Mouse (Mus musculus) layer of hippocampus, postnatal 10 days (tissue): ENCODE measurements around the gene Spint5. TPM values are rescaled to one million over a fixed set of nuclear protein-coding genes. Genes with fewer than 3 reads are reported as not detected.
"Not testable (repeated sequence)": the region's sequence is repeated elsewhere in the genome, so short reads cannot be mapped to it uniquely, and the experiment has no call there.

Experiments used
- DNase-seq, 2 experiments: peaks; one replicate each; pipeline ENCODE4 v3.0.0; 2021; ENCODE audit warnings: low spot score in 2 of 2
- long read RNA-seq: library from polyadenylated mRNA; stranded (forward); transcript quantifications from one replicate; pipeline ENCODE4 v2.0.0, GENCODE M21; 2023
- total RNA-seq, 2 experiments: library from RNA; stranded (reverse); gene quantifications; 2 replicates each; pipeline ENCODE4 v1.2.3; 2021

The Spint5 gene
- not detected for total RNA-seq
- long read RNA-seq = 0 reads

- DNase-seq = no peak
Observed at GRCm38 (mm10) chr2:164715005-164715404, at the start of gene Spint5. Gene Spint5 (plus strand): TSS chr2:164715305.

GRCm38 (mm10) chr2:164670261-164670660 is 44.8 kb upstream of the Spint5 start:
- DNase-seq = no peak

- no peak for DNase-seq
Observed at GRCm38 (mm10) chr2:164670938-164671337, 44.2 kb upstream of the Spint5 start.

- DNase-seq = no peak
Observed at GRCm38 (mm10) chr2:164673987-164674386, 41.1 kb upstream of the Spint5 start, which contains the start of gene Wfdc11. Gene Wfdc11 (minus strand): TSS chr2:164674087.

GRCm38 (mm10) chr2:164676103-164676502 is 39.0 kb upstream of the Spint5 start:
- DNase-seq = no peak

- no peak for DNase-seq
Observed at GRCm38 (mm10) chr2:164676916-164677685, 38.0 kb upstream of the Spint5 start.

GRCm38 (mm10) chr2:164678848-164679625 is 36.1 kb upstream of the Spint5 start:
- peak; percentile 66 to 76 for DNase-seq

- DNase-seq = no peak
Observed at GRCm38 (mm10) chr2:164679906-164680305, 35.2 kb upstream of the Spint5 start.

GRCm38 (mm10) chr2:164684807-164685206 is 30.3 kb upstream of the Spint5 start, which contains the start of gene Wfdc13:
Gene Wfdc13 (plus strand): TSS chr2:164685107.
- DNase-seq = no peak

- DNase-seq = no peak
Observed at GRCm38 (mm10) chr2:164698201-164698600, 16.9 kb upstream of the Spint5 start, which contains the start of gene Spint4. Gene Spint4 (plus strand): TSS chr2:164698501.

- no peak for DNase-seq
Observed at GRCm38 (mm10) chr2:164700959-164701358, 14.1 kb upstream of the Spint5 start.

GRCm38 (mm10) chr2:164701761-164702160 is 13.3 kb upstream of the Spint5 start:
- DNase-seq = no peak

GRCm38 (mm10) chr2:164704235-164704634 is 10.9 kb upstream of the Spint5 start:
- no peak for DNase-seq

- DNase-seq = no peak
Observed at GRCm38 (mm10) chr2:164705328-164705727, 9.8 kb upstream of the Spint5 start.

GRCm38 (mm10) chr2:164705991-164706390 is 9.1 kb upstream of the Spint5 start:
- DNase-seq = no peak

GRCm38 (mm10) chr2:164716194-164716786 is 1.2 kb downstream of the Spint5 start:
- DNase-seq = not testable (repeated sequence)

- DNase-seq = no peak
Observed at GRCm38 (mm10) chr2:164723276-164723675, 8.2 kb downstream of the Spint5 start.

- peak; percentile 74 to 75 for DNase-seq
Observed at GRCm38 (mm10) chr2:164725895-164726619, 11.0 kb downstream of the Spint5 start.

GRCm38 (mm10) chr2:164731719-164732118 is 16.6 kb downstream of the Spint5 start:
- DNase-seq = no peak

- DNase-seq = no peak
Observed at GRCm38 (mm10) chr2:164733259-164733658, 18.2 kb downstream of the Spint5 start.

GRCm38 (mm10) chr2:164734839-164735238 is 19.7 kb downstream of the Spint5 start:
- DNase-seq = no peak
